Mouse (Mus musculus) stomach, embryonic 15.5 days (tissue): ENCODE measurements around the gene Rcor3. TPM values are rescaled to one million over a fixed set of nuclear protein-coding genes. Genes with fewer than 3 reads are reported as not detected.

Experiments
- ATAC-seq: fragments of 200-750 bp; cut with Nextera tagmentation; 2 replicates; pipeline ENCODE4 v1.8.0; 2017; ENCODE audit warnings: low read depth, moderate number of reproducible peaks, moderate TSS enrichment; ENCODE audit not compliant: insufficient read depth, low FRiP score
- H3K27ac ChIP-seq: fragments of 300-500 bp; sonication (generic); 2 replicates; pipeline ENCODE4 v1.5.1; 2015; ENCODE audit warnings: mild to moderate bottlenecking, inconsistent platforms
- H3K27me3 ChIP-seq: fragments of 300-500 bp; sonication (generic); replicated peaks from 2 replicates; pipeline ENCODE4 v1.6.1; 2015; ENCODE audit warnings: inconsistent platforms
- H3K36me3 ChIP-seq: fragments of 300-500 bp; sonication (generic); 2 replicates; pipeline ENCODE4 v1.6.1; 2015; ENCODE audit warnings: inconsistent platforms
- H3K4me1 ChIP-seq: fragments of 300-500 bp; sonication (generic); 2 replicates; pipeline ENCODE4 v1.6.1; 2015; ENCODE audit warnings: inconsistent platforms
- H3K4me2 ChIP-seq: fragments of 300-500 bp; sonication (generic); 2 replicates; pipeline ENCODE4 v1.6.1; 2015; ENCODE audit warnings: mild to moderate bottlenecking, inconsistent platforms
- H3K4me3 ChIP-seq: fragments of 300-500 bp; sonication (generic); replicated peaks from 2 replicates; pipeline ENCODE4 v1.5.1; 2015; ENCODE audit warnings: inconsistent platforms
- H3K9ac ChIP-seq: fragments of 300-500 bp; sonication (generic); 2 replicates; pipeline ENCODE4 v1.6.1; 2015; ENCODE audit warnings: inconsistent platforms
- H3K9me3 ChIP-seq: fragments of 300-500 bp; sonication (generic); 2 replicates; pipeline ENCODE4 v1.6.1; 2016; ENCODE audit warnings: inconsistent platforms
- WGBS: fragments of 180-500 bp; shearing (Covaris S2); methylation state at CpG from one replicate; pipeline ENCODE4 v1.1.7; 2015; 5-methylcytosine and 5-hydroxymethylcytosine counted together
- polyA plus RNA-seq: library from polyadenylated mRNA; unstranded; fragments of >200 nt; fragmentation: Nextera tagmentation; extraction: Ambion mirVana; gene quantifications from 2 replicates; pipeline ENCODE4 v1.2.1, GENCODE M21; 2015

Rcor3 gene
- polyA plus RNA-seq, 1 experiment from 2014 or later, result 24.8 TPM

- Histone ChIP-seq H3K4me1 (0 out of 2 replicates have a peak, but pooled peaks cover 5% of the 10 kb centered on the region), H3K36me3 (no peaks in the 10 kb centered on the region), H3K27ac (peak within 1 kb of the TSS; percentile 89), H3K4me2 (peak within 1 kb of the TSS; percentile 90), H3K27me3 (no peaks in the 10 kb centered on the region), H3K9ac (peak within 1 kb of the TSS; percentile 73), H3K4me3 (peak within 1 kb of the TSS; percentile 66), H3K9me3 (no peaks in the 10 kb centered on the region)
- WGBS, result 1% methylated on average over 63 of the region's 63 CpGs
- ATAC-seq, result peak; percentile 97
Measured at GRCm38 (mm10) chr1:192091806-192092772, 45.8 kb downstream of the Rcor3 start, which contains the start of gene Traf5. Traf5 (minus strand) TSS chr1:192092559.

- Histone ChIP-seq H3K4me1 (peaks cover 9% of the 10 kb centered on the region; the same call in 1 of the 2 replicates), H3K27ac (no peak overlapping the region), H3K9me3 (no peaks in the 10 kb centered on the region), H3K27me3 (no peaks in the 10 kb centered on the region), H3K36me3 (no peaks in the 10 kb centered on the region), H3K4me3 (peak overlapping the region; percentile 66), H3K9ac (no peak overlapping the region), H3K4me2 (peak overlapping the region; percentile 90)
- 64% methylated on average over 11 of the region's 11 CpGs for WGBS
- no peak for ATAC-seq
Measured at GRCm38 (mm10) chr1:192090689-192091567, 46.9 kb downstream of the Rcor3 start.

- peak overlapping the region; percentile 90 for H3K4me2 ChIP-seq
- 71% methylated on average over 3 of the region's 3 CpGs for WGBS
- ATAC-seq, result no peak
Measured at GRCm38 (mm10) chr1:192090281-192090680, 47.6 kb downstream of the Rcor3 start.

GRCm38 (mm10) chr1:192089208-192090166 is 48.4 kb downstream of the Rcor3 start:
- no peaks in the 10 kb centered on the region for H3K36me3 ChIP-seq
- H3K27me3 ChIP-seq, result no peaks in the 10 kb centered on the region
- peaks cover 9% of the 10 kb centered on the region; the same call in 1 of the 2 replicates for H3K4me1 ChIP-seq
- H3K27ac ChIP-seq, result no peak overlapping the region
- H3K9me3 ChIP-seq, result no peaks in the 10 kb centered on the region
- no peak overlapping the region for H3K4me2 ChIP-seq
- H3K9ac ChIP-seq, result no peak overlapping the region
- H3K4me3 ChIP-seq, result no peak overlapping the region
- WGBS, result 79% methylated on average over 9 of the region's 9 CpGs
- ATAC-seq, result no peak

More at GRCm38 (mm10) chr1:192090281-192090680, 47.6 kb downstream of the Rcor3 start:
- Histone ChIP-seq H3K27ac (no peak overlapping the region), H3K4me3 (peak overlapping the region; percentile 66; the same call in 1 of the 2 replicates), H3K4me1 (peaks cover 9% of the 10 kb centered on the region; the same call in 1 of the 2 replicates), H3K9me3 (no peaks in the 10 kb centered on the region), H3K9ac (no peak overlapping the region), H3K27me3 (no peaks in the 10 kb centered on the region), H3K36me3 (no peaks in the 10 kb centered on the region)

- 70% methylated on average over 4 of the region's 4 CpGs for WGBS
- ATAC-seq, result no peak
Measured at GRCm38 (mm10) chr1:192088011-192088410, 49.9 kb downstream of the Rcor3 start.

GRCm38 (mm10) chr1:192087098-192087497 is 50.8 kb downstream of the Rcor3 start:
- 68% methylated on average over 4 of the region's 4 CpGs for whole genome bisulfite sequencing
- ATAC-seq, result no peak

More at GRCm38 (mm10) chr1:192088011-192088410, 49.9 kb downstream of the Rcor3 start:
- H3K9me3 ChIP-seq, result no peaks in the 10 kb centered on the region
- no peak overlapping the region for H3K27ac ChIP-seq
- H3K4me1 ChIP-seq, result peaks cover 9% of the 10 kb centered on the region; the same call in 1 of the 2 replicates
- H3K9ac ChIP-seq, result no peak overlapping the region
- no peaks in the 10 kb centered on the region for H3K36me3 ChIP-seq
- no peak overlapping the region for H3K4me3 ChIP-seq
- H3K4me2 ChIP-seq, result no peak overlapping the region
- no peaks in the 10 kb centered on the region for H3K27me3 ChIP-seq

GRCm38 (mm10) chr1:192086279-192087037 is 51.4 kb downstream of the Rcor3 start:
- ATAC-seq, result peak; percentile 51; the same call in 1 of the 2 replicates
- Histone ChIP-seq H3K9me3 (no peaks in the 10 kb centered on the region), H3K9ac (no peak overlapping the region), H3K4me2 (no peak overlapping the region), H3K4me3 (no peak overlapping the region), H3K4me1 (peaks cover 9% of the 10 kb centered on the region; the same call in 1 of the 2 replicates), H3K27me3 (no peaks in the 10 kb centered on the region), H3K36me3 (no peaks in the 10 kb centered on the region), H3K27ac (peak overlapping the region; percentile 31; the same call in 1 of the 2 replicates)
- WGBS, result 72% methylated on average over 12 of the region's 12 CpGs

More at GRCm38 (mm10) chr1:192087098-192087497, 50.8 kb downstream of the Rcor3 start:
- no peaks in the 10 kb centered on the region for H3K36me3 ChIP-seq
- peaks cover 9% of the 10 kb centered on the region; the same call in 1 of the 2 replicates for H3K4me1 ChIP-seq
- no peaks in the 10 kb centered on the region for H3K9me3 ChIP-seq
- H3K4me2 ChIP-seq, result no peak overlapping the region
- no peak overlapping the region for H3K4me3 ChIP-seq
- no peaks in the 10 kb centered on the region for H3K27me3 ChIP-seq
- no peak overlapping the region for H3K9ac ChIP-seq
- H3K27ac ChIP-seq, result 0 out of 2 replicates have a peak overlapping the region, but pooled peaks have one; percentile 17

- Histone ChIP-seq H3K27me3 (no peaks in the 10 kb centered on the region), H3K4me3 (no peak overlapping the region), H3K9ac (no peak overlapping the region), H3K4me1 (peaks cover 4% of the 10 kb centered on the region; the same call in 1 of the 2 replicates), H3K36me3 (no peaks in the 10 kb centered on the region), H3K9me3 (no peaks in the 10 kb centered on the region), H3K4me2 (no peak overlapping the region), H3K27ac (no peak overlapping the region)
- 91% methylated on average over 10 of the region's 10 CpGs for WGBS
- ATAC-seq, result no peak
Measured at GRCm38 (mm10) chr1:192085218-192085617, 52.6 kb downstream of the Rcor3 start.

GRCm38 (mm10) chr1:192082646-192083045 is 55.2 kb downstream of the Rcor3 start:
- H3K36me3 ChIP-seq, result no peaks in the 10 kb centered on the region
- no peak overlapping the region for H3K9ac ChIP-seq
- H3K4me1 ChIP-seq, result peaks cover 14% of the 10 kb centered on the region
- WGBS, result 78% methylated on average over 1 of the region's 1 CpGs
- H3K4me2 ChIP-seq, result no peak overlapping the region
- H3K9me3 ChIP-seq, result no peaks in the 10 kb centered on the region
- H3K27me3 ChIP-seq, result no peaks in the 10 kb centered on the region
- H3K4me3 ChIP-seq, result no peak overlapping the region
- H3K27ac ChIP-seq, result no peak overlapping the region
- ATAC-seq, result no peak

GRCm38 (mm10) chr1:192081129-192081528 is 56.7 kb downstream of the Rcor3 start:
- Histone ChIP-seq H3K27ac (no peak overlapping the region), H3K9me3 (no peaks in the 10 kb centered on the region), H3K4me3 (no peak overlapping the region), H3K4me1 (peaks cover 21% of the 10 kb centered on the region), H3K9ac (no peak overlapping the region), H3K27me3 (no peaks in the 10 kb centered on the region), H3K36me3 (no peaks in the 10 kb centered on the region), H3K4me2 (no peak overlapping the region)
- no peak for ATAC-seq
- 94% methylated on average over 2 of the region's 2 CpGs for WGBS
